Mouse (Mus musculus): ENCODE data around the gene Fam72a. TPM values are rescaled to one million over a fixed set of nuclear protein-coding genes. Genes with fewer than 3 reads are reported as not detected.

Fam72a gene
- total RNA-seq, 2 experiments from 2014 or later = 1.5 to 1.7 TPM

- DNase-seq = no peak
These were observed 51.4 kb downstream of the Fam72a start for GRCm38 (mm10) chr1:131578943-131579680.

DNA sequence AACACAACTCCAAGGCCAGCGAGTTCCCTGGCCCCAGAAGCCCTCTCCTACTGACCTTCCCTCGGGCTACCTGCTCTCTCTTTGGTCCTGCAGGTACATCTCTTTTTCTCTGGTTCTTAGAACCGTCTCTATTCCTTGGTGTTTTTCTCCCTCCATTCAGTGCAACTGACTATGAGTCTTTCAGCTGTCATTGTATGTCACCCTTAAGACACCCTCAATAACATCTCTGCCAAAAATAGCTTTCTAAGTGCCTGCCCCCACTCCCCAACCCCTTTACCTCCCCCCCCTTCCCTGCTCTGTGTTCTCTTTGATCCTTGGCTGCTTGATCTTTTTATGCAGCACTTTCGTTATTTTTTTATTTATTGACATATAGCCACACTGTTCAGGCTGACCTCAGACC, 52.7 kb downstream of the Fam72a start:
- DNase-seq = no peak

DNA sequence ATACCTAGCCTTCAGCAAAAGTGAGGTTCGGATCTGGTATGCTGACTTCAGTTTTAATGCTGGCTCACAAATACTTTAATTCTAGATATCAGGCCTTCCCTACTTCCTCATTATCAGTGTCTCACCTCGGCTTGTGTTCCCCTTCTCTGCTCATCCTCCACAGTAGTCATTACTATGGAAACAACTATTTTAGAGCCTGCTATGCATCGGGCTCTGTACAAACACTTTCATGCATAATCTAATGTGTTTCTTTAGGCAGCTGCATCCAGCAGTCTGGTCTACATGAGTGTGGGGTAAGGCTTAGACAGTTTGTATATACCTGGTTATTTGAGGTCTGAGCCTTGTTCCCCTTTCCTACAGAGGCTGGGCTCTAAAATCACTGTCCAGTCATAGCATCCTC, 55.9 kb downstream of the Fam72a start:
- DNase-seq = no peak

DNA sequence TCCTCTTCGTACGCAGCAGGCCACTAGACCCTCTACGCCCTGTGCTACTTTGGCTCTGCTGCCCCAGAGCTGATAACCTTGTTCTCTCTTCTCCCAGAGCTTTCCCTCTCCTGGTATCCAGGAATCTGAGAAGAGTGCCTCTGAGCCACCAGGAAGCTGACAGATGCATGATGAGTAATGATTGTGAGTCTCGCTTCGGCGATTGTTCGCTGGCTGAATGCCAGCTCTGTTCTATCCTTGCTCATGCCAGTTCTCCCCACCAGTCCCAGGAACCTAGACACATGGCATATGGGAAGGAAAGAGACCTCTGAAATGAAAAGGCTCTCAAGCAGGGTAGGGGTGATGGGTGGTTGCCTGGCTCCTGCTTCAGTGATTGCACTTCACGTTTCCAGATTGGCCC, 59.1 kb downstream of the Fam72a start:
- peak; percentile 33 for DNase-seq

Small RNA genes within 50 kb of the gene (microRNA-seq; reads per million reads assigned to microRNA genes)
- not detected for gene Gm24273

Other genes starting within 250 kb of the Fam72a start
- gene Ikbke, start 248.3 kb upstream of the Fam72a start, total RNA-seq (2021) = 10 to 100 TPM in 1 of 2 experiments, 1 to 10 TPM in 1; 6.9 to 12.0 TPM
- 10 to 100 TPM; 27.1 to 35.8 TPM for gene Srgap2, start 551 bp upstream of the Fam72a start, total RNA-seq (2021)
- under 1 TPM; 0.12 to 0.15 TPM for gene Avpr1b, start 71.3 kb downstream of the Fam72a start, total RNA-seq (2021)
- 10 to 100 TPM in 1 of 2 experiments, 1 to 10 TPM in 1; 9.9 to 21.1 TPM for gene Ctse, start 110.4 kb downstream of the Fam72a start, total RNA-seq (2021)
- gene Rab7b, start 160.8 kb downstream of the Fam72a start, total RNA-seq (2021) = 1 to 10 TPM; 4.7 to 5.1 TPM
- under 1 TPM in 1 of 2 experiments, not detected in 1; 0.15 TPM for gene Slc26a9, start 216.1 kb downstream of the Fam72a start, total RNA-seq (2021)